Mouse (Mus musculus) lung, postnatal 10 days (tissue): ENCODE results near the gene Wnt3.

ENCODE experiments used
- DNase-seq: peaks from one replicate; pipeline ENCODE4 v3.0.0; 2021

The Wnt3 gene

GRCm38 (mm10) chr11:103848287-103848686, 74.3 kb downstream of the Wnt3 start:
- no peak for DNase-seq

- no peak for DNase-seq
These were observed 78.8 kb downstream of the Wnt3 start for GRCm38 (mm10) chr11:103852590-103853283.

GRCm38 (mm10) chr11:103853284-103853920, 79.5 kb downstream of the Wnt3 start:
- DNase-seq, result no peak

- DNase-seq, result no peak
These were observed 80.3 kb downstream of the Wnt3 start for GRCm38 (mm10) chr11:103854294-103854693.

GRCm38 (mm10) chr11:103856641-103857040, 82.7 kb downstream of the Wnt3 start:
- no peak for DNase-seq

- no peak for DNase-seq
These were observed 84.8 kb downstream of the Wnt3 start for GRCm38 (mm10) chr11:103858760-103859159.

GRCm38 (mm10) chr11:103859933-103860610, 86.1 kb downstream of the Wnt3 start:
- peak; percentile 7 for DNase-seq

GRCm38 (mm10) chr11:103862951-103863350, 89.0 kb downstream of the Wnt3 start:
- DNase-seq, result no peak

- DNase-seq, result no peak
These were observed 90.5 kb downstream of the Wnt3 start for GRCm38 (mm10) chr11:103864486-103864885.

- DNase-seq, result no peak
These were observed 91.4 kb downstream of the Wnt3 start for GRCm38 (mm10) chr11:103865346-103865745.
